Mouse (Mus musculus) embryonic facial prominence, embryonic 15.5 days (tissue): Measurements from ENCODE around the gene Tnni3k. TPM values are rescaled to one million over a fixed set of nuclear protein-coding genes. Genes with fewer than 3 reads are reported as not detected.

Source experiments
- ATAC-seq: fragments of 200-750 bp; cut with Nextera tagmentation; 2 replicates; pipeline ENCODE4 v1.8.0; 2017; ENCODE audit warnings: low read depth, moderate TSS enrichment; ENCODE audit not compliant: insufficient number of reproducible peaks, low FRiP score, low TSS enrichment
- H3K27ac ChIP-seq: fragments of 300-500 bp; sonication (generic); replicated peaks from 2 replicates; pipeline ENCODE4 v1.5.1; 2015; ENCODE audit warnings: mild to moderate bottlenecking, inconsistent platforms
- H3K27me3 ChIP-seq: fragments of 300-500 bp; sonication (generic); 2 replicates; pipeline ENCODE4 v1.6.1; 2015; ENCODE audit warnings: inconsistent platforms
- H3K36me3 ChIP-seq: fragments of 300-500 bp; sonication (generic); 2 replicates; pipeline ENCODE4 v1.6.1; 2015; ENCODE audit warnings: mild to moderate bottlenecking, inconsistent platforms
- H3K4me1 ChIP-seq: fragments of 300-500 bp; sonication (generic); 2 replicates; pipeline ENCODE4 v1.6.1; 2015; ENCODE audit warnings: inconsistent platforms
- H3K4me2 ChIP-seq: fragments of 300-500 bp; sonication (generic); replicated peaks from 2 replicates; pipeline ENCODE4 v1.6.1; 2015; ENCODE audit warnings: mild to moderate bottlenecking, inconsistent platforms
- H3K4me3 ChIP-seq: fragments of 300-500 bp; sonication (generic); replicated peaks from 2 replicates; pipeline ENCODE4 v1.5.1; 2015; ENCODE audit warnings: mild to moderate bottlenecking, inconsistent platforms
- H3K9ac ChIP-seq: fragments of 300-500 bp; sonication (generic); 2 replicates; pipeline ENCODE4 v1.6.1; 2015; ENCODE audit warnings: inconsistent platforms
- H3K9me3 ChIP-seq: fragments of 300-500 bp; sonication (generic); replicated peaks from 2 replicates; pipeline ENCODE4 v1.6.1; 2016; ENCODE audit warnings: inconsistent platforms
- WGBS: fragments of 180-500 bp; shearing (Covaris S2); methylation state at CpG from one replicate; pipeline ENCODE4 v1.1.7; 2015; 5-methylcytosine and 5-hydroxymethylcytosine counted together
- polyA plus RNA-seq: library from polyadenylated mRNA; unstranded; fragments of >200 nt; fragmentation: Nextera tagmentation; extraction: Ambion mirVana; gene quantifications from 2 replicates; pipeline ENCODE4 v1.2.1, GENCODE M21; 2015

Tnni3k gene
- polyA plus RNA-seq, result not detected in 2 replicates

GRCm38 (mm10) chr3:155055231-155055916 is at the start of gene Tnni3k:
Gene Tnni3k, minus strand, starts transcription at chr3:155055407.
- H3K27me3 ChIP-seq, result no peaks in the 10 kb centered on the region
- H3K4me2 ChIP-seq, result no peak within 1 kb of the TSS
- H3K27ac ChIP-seq, result no peak within 1 kb of the TSS
- no peaks in the 10 kb centered on the region for H3K9me3 ChIP-seq
- no peak for ATAC-seq
- H3K36me3 ChIP-seq, result no peaks in the 10 kb centered on the region
- 65% methylated on average over 6 of the region's 6 CpGs for WGBS
- H3K4me3 ChIP-seq, result no peak within 1 kb of the TSS
- no peaks in the 10 kb centered on the region for H3K4me1 ChIP-seq
- H3K9ac ChIP-seq, result no peak within 1 kb of the TSS

GRCm38 (mm10) chr3:155099266-155099665 is 44.1 kb upstream of the Tnni3k start:
- Histone ChIP-seq H3K4me2 (no peak overlapping the region), H3K9ac (no peak overlapping the region), H3K36me3 (no peaks in the 10 kb centered on the region), H3K27ac (no peak overlapping the region), H3K27me3 (no peaks in the 10 kb centered on the region), H3K9me3 (no peaks in the 10 kb centered on the region), H3K4me3 (no peak overlapping the region), H3K4me1 (no peaks in the 10 kb centered on the region)
- WGBS, result 75% methylated on average over 1 of the region's 1 CpGs
- no peak for ATAC-seq

GRCm38 (mm10) chr3:155093116-155093956 is 38.1 kb upstream of the Tnni3k start, which contains the start of the genes Fpgt and Lrriq3:
Gene Fpgt, minus strand, starts transcription at chr3:155093403.
Gene Lrriq3, plus strand, starts transcription at chr3:155093434.
- H3K4me2 ChIP-seq, result peak within 1 kb of the TSS; percentile 70
- H3K27ac ChIP-seq, result peak within 1 kb of the TSS; percentile 89
- no peaks in the 10 kb centered on the region for H3K27me3 ChIP-seq
- under 1% methylated on average over 47 of the region's 47 CpGs for WGBS
- no peaks in the 10 kb centered on the region for H3K36me3 ChIP-seq
- ATAC-seq, result peak; percentile 99
- H3K9me3 ChIP-seq, result no peaks in the 10 kb centered on the region
- H3K4me3 ChIP-seq, result peak within 1 kb of the TSS; percentile 67
- peak within 1 kb of the TSS; percentile 46 for H3K9ac ChIP-seq
- H3K4me1 ChIP-seq, result no peaks in the 10 kb centered on the region

- H3K36me3 ChIP-seq, result peaks cover 8% of the 10 kb centered on the region
- H3K9ac ChIP-seq, result no peak overlapping the region
- WGBS, result 89% methylated on average over 6 of the region's 6 CpGs
- no peaks in the 10 kb centered on the region for H3K27me3 ChIP-seq
- no peak overlapping the region for H3K27ac ChIP-seq
- H3K4me2 ChIP-seq, result peak overlapping the region; percentile 70; the same call in 1 of the 2 replicates
- no peak for ATAC-seq
- no peaks in the 10 kb centered on the region for H3K4me1 ChIP-seq
- peak overlapping the region; percentile 67 for H3K4me3 ChIP-seq
- no peaks in the 10 kb centered on the region for H3K9me3 ChIP-seq
These were observed 36.9 kb upstream of the Tnni3k start for GRCm38 (mm10) chr3:155092081-155092480.

GRCm38 (mm10) chr3:155077908-155078307 is 22.7 kb upstream of the Tnni3k start:
- Histone ChIP-seq H3K27me3 (no peaks in the 10 kb centered on the region), H3K4me3 (no peak overlapping the region), H3K9me3 (no peaks in the 10 kb centered on the region), H3K36me3 (no peaks in the 10 kb centered on the region), H3K9ac (no peak overlapping the region), H3K4me2 (no peak overlapping the region), H3K4me1 (no peaks in the 10 kb centered on the region), H3K27ac (no peak overlapping the region)
- ATAC-seq, result no peak
- WGBS, result 74% methylated on average over 4 of the region's 4 CpGs

GRCm38 (mm10) chr3:155059449-155059822 is 4.2 kb upstream of the Tnni3k start:
- no peak overlapping the region for H3K4me2 ChIP-seq
- H3K27me3 ChIP-seq, result no peaks in the 10 kb centered on the region
- H3K4me3 ChIP-seq, result no peak overlapping the region
- no peak overlapping the region for H3K27ac ChIP-seq
- no peak overlapping the region for H3K9ac ChIP-seq
- no peaks in the 10 kb centered on the region for H3K4me1 ChIP-seq
- H3K36me3 ChIP-seq, result no peaks in the 10 kb centered on the region
- no peak for ATAC-seq
- H3K9me3 ChIP-seq, result no peaks in the 10 kb centered on the region

- Histone ChIP-seq H3K27me3 (no peaks in the 10 kb centered on the region), H3K27ac (no peak overlapping the region), H3K36me3 (no peaks in the 10 kb centered on the region), H3K9ac (no peak overlapping the region), H3K4me1 (no peaks in the 10 kb centered on the region), H3K4me3 (no peak overlapping the region), H3K4me2 (no peak overlapping the region), H3K9me3 (no peaks in the 10 kb centered on the region)
- 72% methylated on average over 6 of the region's 6 CpGs for WGBS
- no peak for ATAC-seq
These were observed 3.7 kb upstream of the Tnni3k start for GRCm38 (mm10) chr3:155058800-155059448.

GRCm38 (mm10) chr3:155057566-155057965 is 2.4 kb upstream of the Tnni3k start:
- Histone ChIP-seq H3K4me2 (no peak overlapping the region), H3K9ac (no peak overlapping the region), H3K4me1 (no peaks in the 10 kb centered on the region), H3K36me3 (no peaks in the 10 kb centered on the region), H3K27ac (no peak overlapping the region), H3K4me3 (no peak overlapping the region), H3K27me3 (no peaks in the 10 kb centered on the region), H3K9me3 (no peaks in the 10 kb centered on the region)
- no peak for ATAC-seq

GRCm38 (mm10) chr3:155056606-155057005 is 1.4 kb upstream of the Tnni3k start:
- Histone ChIP-seq H3K27ac (no peak overlapping the region), H3K4me2 (no peak overlapping the region), H3K36me3 (no peaks in the 10 kb centered on the region), H3K9me3 (no peaks in the 10 kb centered on the region), H3K4me1 (no peaks in the 10 kb centered on the region), H3K27me3 (no peaks in the 10 kb centered on the region), H3K9ac (no peak overlapping the region), H3K4me3 (no peak overlapping the region)
- no peak for ATAC-seq

- no peak for ATAC-seq
- 45% methylated on average over 1 of the region's 1 CpGs for WGBS
- H3K9ac ChIP-seq, result no peak overlapping the region
- H3K9me3 ChIP-seq, result no peaks in the 10 kb centered on the region
- no peaks in the 10 kb centered on the region for H3K4me1 ChIP-seq
- H3K4me3 ChIP-seq, result no peak overlapping the region
- H3K4me2 ChIP-seq, result no peak overlapping the region
- H3K27ac ChIP-seq, result no peak overlapping the region
- H3K27me3 ChIP-seq, result no peaks in the 10 kb centered on the region
- no peaks in the 10 kb centered on the region for H3K36me3 ChIP-seq
These were observed 2.0 kb downstream of the Tnni3k start for GRCm38 (mm10) chr3:155053189-155053588.

GRCm38 (mm10) chr3:155052021-155052420 is 3.2 kb downstream of the Tnni3k start:
- H3K4me3 ChIP-seq, result no peak overlapping the region
- H3K9ac ChIP-seq, result no peak overlapping the region
- no peaks in the 10 kb centered on the region for H3K36me3 ChIP-seq
- H3K4me2 ChIP-seq, result no peak overlapping the region
- no peaks in the 10 kb centered on the region for H3K4me1 ChIP-seq
- no peaks in the 10 kb centered on the region for H3K27me3 ChIP-seq
- no peak overlapping the region for H3K27ac ChIP-seq
- H3K9me3 ChIP-seq, result no peaks in the 10 kb centered on the region
- ATAC-seq, result no peak
